Mouse (Mus musculus) heart, embryonic 11.5 days (tissue): ENCODE data around the gene Cacna1d. TPM values are rescaled to one million over a fixed set of nuclear protein-coding genes. Genes with fewer than 3 reads are reported as not detected.

Experiments
- ATAC-seq: fragments of 200-750 bp; cut with Nextera tagmentation; replicated peaks from 2 replicates; pipeline ENCODE4 v1.8.0; 2017; ENCODE audit warnings: moderate library complexity; ENCODE audit not compliant: insufficient number of reproducible peaks, low FRiP score, low TSS enrichment
- H3K27ac ChIP-seq: fragments of 300-500 bp; sonication (generic); 2 replicates; pipeline ENCODE4 v1.5.1; 2014; ENCODE audit warnings: mild to moderate bottlenecking, low read depth, low read length
- H3K27me3 ChIP-seq: fragments of 300-500 bp; sonication (generic); 2 replicates; pipeline ENCODE4 v1.6.1; 2014; ENCODE audit warnings: mild to moderate bottlenecking, low read length, mixed read lengths; ENCODE audit not compliant: control insufficient read depth, insufficient read depth
- H3K36me3 ChIP-seq: fragments of 300-500 bp; sonication (generic); 2 replicates; pipeline ENCODE4 v1.6.1; 2014; ENCODE audit warnings: mild to moderate bottlenecking, low read length, moderate library complexity, mixed read lengths; ENCODE audit not compliant: control insufficient read depth, insufficient read depth
- H3K4me1 ChIP-seq: fragments of 300-500 bp; sonication (generic); 2 replicates; pipeline ENCODE4 v1.6.1; 2014; ENCODE audit warnings: low read length; ENCODE audit not compliant: control insufficient read depth, insufficient read depth
- H3K4me2 ChIP-seq: fragments of 300-500 bp; sonication (generic); 2 replicates; pipeline ENCODE4 v1.6.1; 2014; ENCODE audit warnings: mild to moderate bottlenecking, moderate library complexity
- H3K4me3 ChIP-seq: fragments of 300-500 bp; sonication (generic); 2 replicates; pipeline ENCODE4 v1.5.1; 2014; ENCODE audit warnings: low read depth, low read length
- H3K9ac ChIP-seq: fragments of 300-500 bp; sonication (generic); 2 replicates; pipeline ENCODE4 v1.6.1; 2014; ENCODE audit warnings: mild to moderate bottlenecking, low read depth, low read length, moderate library complexity
- H3K9me3 ChIP-seq: fragments of 300-500 bp; sonication (generic); replicated peaks from 2 replicates; pipeline ENCODE4 v1.6.1; 2016; ENCODE audit warnings: low read length; ENCODE audit not compliant: control insufficient read depth
- WGBS: fragments of 180-500 bp; shearing (Covaris S2); extraction: QIAGEN DNeasy Blood & Tissue Kit; methylation state at CpG from one replicate; pipeline ENCODE4 v1.1.7; 2014; ENCODE audit not compliant: insufficient replicate concordance; 5-methylcytosine and 5-hydroxymethylcytosine counted together
- polyA plus RNA-seq: library from polyadenylated mRNA; unstranded; fragments of >200 nt; fragmentation: Nextera tagmentation; extraction: Ambion mirVana; gene quantifications from 2 replicates; pipeline ENCODE4 v1.2.1, GENCODE M21; 2014

Gene Cacna1d
- polyA plus RNA-seq, 1 experiment from 2014 or later, result 17.5 TPM

GRCm38 (mm10) chr14:30457436-30457835 lies 33.8 kb downstream of the Cacna1d start:
- Histone ChIP-seq H3K27ac (no peak overlapping the region), H3K27me3 (no peaks in the 10 kb centered on the region), H3K9ac (no peak overlapping the region), H3K36me3 (no peaks in the 10 kb centered on the region), H3K4me3 (no peak overlapping the region), H3K4me2 (no peak overlapping the region), H3K9me3 (no peaks in the 10 kb centered on the region), H3K4me1 (peaks cover 10% of the 10 kb centered on the region; the same call in 1 of the 2 replicates)
- WGBS, result 67% methylated on average over 7 of the region's 7 CpGs
- no peak for ATAC-seq

- H3K4me2 ChIP-seq, result 0 out of 2 replicates have a peak overlapping the region, but pooled peaks have one; percentile 30
- no peak overlapping the region for H3K9ac ChIP-seq
- H3K4me3 ChIP-seq, result no peak overlapping the region
- WGBS, result 27% methylated on average over 12 of the region's 13 CpGs
- H3K36me3 ChIP-seq, result no peaks in the 10 kb centered on the region
- no peak for ATAC-seq
- H3K9me3 ChIP-seq, result no peaks in the 10 kb centered on the region
- H3K27me3 ChIP-seq, result no peaks in the 10 kb centered on the region
- H3K4me1 ChIP-seq, result peaks cover 10% of the 10 kb centered on the region; the same call in 1 of the 2 replicates
- no peak overlapping the region for H3K27ac ChIP-seq
Observed at GRCm38 (mm10) chr14:30455801-30456595, 35.3 kb downstream of the Cacna1d start.

GRCm38 (mm10) chr14:30439915-30440314 lies 51.3 kb downstream of the Cacna1d start:
- H3K27me3 ChIP-seq, result no peaks in the 10 kb centered on the region
- no peak overlapping the region for H3K4me2 ChIP-seq
- no peak overlapping the region for H3K4me3 ChIP-seq
- H3K27ac ChIP-seq, result no peak overlapping the region
- no peaks in the 10 kb centered on the region; the same call in 1 of the 2 replicates for H3K9me3 ChIP-seq
- H3K9ac ChIP-seq, result no peak overlapping the region
- no peak for ATAC-seq
- H3K4me1 ChIP-seq, result no peaks in the 10 kb centered on the region
- no peaks in the 10 kb centered on the region for H3K36me3 ChIP-seq
- WGBS, result 86% methylated on average over 3 of the region's 3 CpGs

- 83% methylated on average over 5 of the region's 5 CpGs for WGBS
- H3K4me3 ChIP-seq, result no peak overlapping the region
- ATAC-seq, result no peak
- no peak overlapping the region for H3K27ac ChIP-seq
- H3K4me1 ChIP-seq, result peaks cover 2% of the 10 kb centered on the region; the same call in 1 of the 2 replicates
- H3K27me3 ChIP-seq, result no peaks in the 10 kb centered on the region
- no peaks in the 10 kb centered on the region; the same call in 1 of the 2 replicates for H3K9me3 ChIP-seq
- no peak overlapping the region for H3K9ac ChIP-seq
- no peaks in the 10 kb centered on the region for H3K36me3 ChIP-seq
- H3K4me2 ChIP-seq, result no peak overlapping the region
Observed at GRCm38 (mm10) chr14:30435316-30435715, 55.9 kb downstream of the Cacna1d start.

DNA sequence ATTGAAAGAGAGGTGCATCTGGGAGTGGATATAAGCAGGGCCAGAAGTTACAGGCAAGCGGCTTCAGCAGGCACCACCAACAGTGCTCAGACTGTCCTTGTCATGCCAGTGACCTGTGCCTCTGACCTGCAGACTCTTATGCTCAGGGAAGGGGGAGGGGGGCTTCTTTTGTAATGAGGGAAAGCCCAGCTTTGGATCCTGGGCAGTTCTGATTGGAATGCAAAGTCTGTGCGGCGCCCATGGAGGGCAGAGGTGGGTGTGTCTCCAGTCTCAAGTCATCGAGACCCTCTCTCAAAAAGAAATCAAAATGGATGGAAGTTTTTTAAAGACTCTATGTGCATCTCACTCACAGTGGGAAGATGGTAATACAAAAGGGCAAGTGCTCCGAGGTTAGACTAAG lies 60.8 kb downstream of the Cacna1d start:
- no peak for ATAC-seq
- no peaks in the 10 kb centered on the region for H3K36me3 ChIP-seq
- no peaks in the 10 kb centered on the region for H3K27me3 ChIP-seq
- WGBS, result 77% methylated on average over 5 of the region's 5 CpGs
- H3K27ac ChIP-seq, result no peak overlapping the region
- peaks cover 15% of the 10 kb centered on the region for H3K4me1 ChIP-seq
- H3K9me3 ChIP-seq, result no peaks in the 10 kb centered on the region
- H3K4me2 ChIP-seq, result no peak overlapping the region
- H3K9ac ChIP-seq, result no peak overlapping the region
- no peak overlapping the region for H3K4me3 ChIP-seq

DNA sequence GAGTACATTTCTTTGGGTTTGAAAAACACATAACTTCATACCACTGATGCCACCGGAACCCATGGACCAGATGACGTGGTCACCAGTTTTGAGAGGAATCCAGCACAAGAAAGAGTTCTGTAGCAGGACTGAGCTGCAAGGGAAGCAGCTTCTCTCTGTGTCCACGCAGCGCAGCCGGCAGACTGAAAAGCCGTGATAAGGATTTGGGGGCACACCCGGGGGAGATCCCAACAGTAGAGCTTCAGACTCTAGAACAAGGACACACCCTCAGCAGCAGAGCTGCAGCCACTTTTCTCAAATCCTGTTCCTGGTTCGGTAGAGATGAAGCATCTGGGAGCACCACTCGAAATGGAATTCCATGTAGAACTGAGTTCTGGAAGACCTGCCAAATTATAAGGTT lies 61.2 kb downstream of the Cacna1d start:
- H3K9me3 ChIP-seq, result no peaks in the 10 kb centered on the region

GRCm38 (mm10) chr14:30429606-30430005 lies 61.6 kb downstream of the Cacna1d start:
- Histone ChIP-seq H3K27ac (no peak overlapping the region), H3K4me1 (peaks cover 20% of the 10 kb centered on the region), H3K4me2 (no peak overlapping the region), H3K36me3 (no peaks in the 10 kb centered on the region), H3K9me3 (no peaks in the 10 kb centered on the region), H3K9ac (no peak overlapping the region), H3K27me3 (no peaks in the 10 kb centered on the region), H3K4me3 (no peak overlapping the region)
- ATAC-seq, result 0 out of 2 replicates have a peak, but pooled peaks have one; percentile 31
- WGBS, result 65% methylated on average over 9 of the region's 9 CpGs

More for the DNA sequence above, 61.2 kb downstream of the Cacna1d start:
- Histone ChIP-seq H3K4me1 (peaks cover 19% of the 10 kb centered on the region), H3K4me2 (no peak overlapping the region), H3K27ac (no peak overlapping the region), H3K4me3 (no peak overlapping the region), H3K27me3 (no peaks in the 10 kb centered on the region), H3K36me3 (no peaks in the 10 kb centered on the region), H3K9ac (no peak overlapping the region)
- WGBS, result 78% methylated on average over 9 of the region's 9 CpGs
- ATAC-seq, result no peak

GRCm38 (mm10) chr14:30428757-30429156 lies 62.5 kb downstream of the Cacna1d start:
- Histone ChIP-seq H3K27me3 (no peaks in the 10 kb centered on the region), H3K4me3 (no peak overlapping the region), H3K4me2 (no peak overlapping the region), H3K27ac (no peak overlapping the region), H3K4me1 (peaks cover 20% of the 10 kb centered on the region), H3K9ac (no peak overlapping the region), H3K9me3 (no peaks in the 10 kb centered on the region), H3K36me3 (no peaks in the 10 kb centered on the region)
- ATAC-seq, result no peak

DNA sequence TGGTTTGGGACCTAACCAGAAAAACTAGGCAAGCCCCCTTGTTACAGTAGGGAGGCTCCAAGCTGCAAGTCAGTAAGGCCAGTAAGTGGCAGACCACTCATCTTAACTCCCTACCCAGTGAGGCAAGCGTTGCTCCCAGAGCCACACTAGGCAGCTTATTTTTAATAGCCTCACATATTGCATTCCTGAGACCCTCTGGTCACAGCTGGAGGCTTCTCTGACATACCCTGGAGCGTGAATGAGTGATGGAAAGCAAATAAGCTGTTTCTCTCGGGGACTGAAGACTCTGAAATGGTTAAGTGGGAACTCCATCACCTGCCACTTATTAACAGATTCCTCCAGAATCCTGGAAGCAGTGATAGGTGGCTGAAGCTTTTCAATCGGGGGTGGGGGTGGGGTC lies 65.4 kb downstream of the Cacna1d start:
- WGBS, result 33% methylated on average over 4 of the region's 4 CpGs
- no peaks in the 10 kb centered on the region for H3K36me3 ChIP-seq
- no peaks in the 10 kb centered on the region for H3K27me3 ChIP-seq
- H3K27ac ChIP-seq, result no peak overlapping the region
- H3K4me3 ChIP-seq, result no peak overlapping the region
- no peak overlapping the region for H3K9ac ChIP-seq
- H3K4me2 ChIP-seq, result no peak overlapping the region
- peaks cover 20% of the 10 kb centered on the region for H3K4me1 ChIP-seq
- no peaks in the 10 kb centered on the region for H3K9me3 ChIP-seq
- no peak for ATAC-seq
